Mouse (Mus musculus): ENCODE data around the gene Vps36. TPM values are rescaled to one million over a fixed set of nuclear protein-coding genes. Genes with fewer than 3 reads are reported as not detected.

The Vps36 gene
- polyA plus RNA-seq, 1 experiment from 2014 or later: 21.6 TPM

DNA sequence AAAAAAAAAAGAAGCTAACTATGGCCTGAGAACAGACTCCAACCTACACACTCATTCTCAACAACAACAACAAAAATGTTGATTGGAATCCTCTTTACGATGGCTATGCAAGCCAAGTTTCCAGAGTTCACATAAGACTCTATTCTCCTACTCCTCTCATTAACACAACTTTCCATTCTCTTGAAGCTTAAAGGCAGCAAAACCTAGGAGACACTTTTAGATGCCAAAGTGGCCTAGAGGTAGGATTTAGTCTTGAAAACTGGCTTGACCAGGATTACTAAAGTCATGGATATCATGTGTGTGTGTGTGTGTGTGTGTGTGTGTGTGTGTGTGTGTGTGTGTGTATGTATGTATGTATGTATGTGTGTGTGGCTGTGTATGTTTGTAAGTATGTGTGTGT, 72.6 kb downstream of the Vps36 start:
- no peaks in the 10 kb centered on the region for H3K36me3 ChIP-seq (ENCODE audit: control insufficient read depth, insufficient read depth)
- no peaks in the 10 kb centered on the region for H3K27me3 ChIP-seq (ENCODE audit: control insufficient read depth, insufficient read depth, low read length)
- H3K4me2 ChIP-seq (ENCODE audit: low read depth, low read length): no peak overlapping the region
- H3K27ac ChIP-seq (ENCODE audit: low read length): no peak overlapping the region
- no peaks in the 10 kb centered on the region; the same call in 1 of the 2 replicates for H3K9me3 ChIP-seq (replicated peaks; ENCODE audit: control insufficient read depth, low read length)
- no peak overlapping the region for H3K9ac ChIP-seq (ENCODE audit: low read length)
- ATAC-seq (replicated peaks; ENCODE audit: extremely low read depth, insufficient read depth, low FRiP score): no peak
- H3K4me3 ChIP-seq (ENCODE audit: low read length): no peak overlapping the region
- H3K4me1 ChIP-seq (ENCODE audit: control insufficient read depth, insufficient read depth, low read length): peaks cover 5% of the 10 kb centered on the region
- WGBS: 91% methylated on average over 1 of the region's 1 CpGs

DNA sequence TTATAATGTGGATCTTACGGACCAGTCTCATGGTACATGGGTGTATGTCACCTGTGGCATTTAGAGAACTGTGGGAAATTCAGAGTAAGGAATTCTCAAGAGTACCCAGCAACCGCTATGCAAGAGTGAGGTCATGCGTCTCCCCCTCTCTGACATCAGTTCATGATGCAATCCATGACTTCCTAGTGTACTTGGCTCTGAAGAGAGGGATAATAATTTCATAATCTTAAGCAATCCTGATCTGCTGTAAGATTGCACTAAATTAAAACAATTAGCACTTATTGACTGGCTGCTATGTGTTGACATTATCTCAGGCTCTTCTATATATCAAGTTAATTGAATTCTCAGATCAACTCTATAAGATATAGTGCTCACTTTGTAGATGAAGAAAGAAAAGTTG, 74.2 kb downstream of the Vps36 start:
- Histone ChIP-seq H3K36me3 (ENCODE audit: control insufficient read depth, insufficient read depth) (no peaks in the 10 kb centered on the region), H3K27ac (ENCODE audit: low read length) (no peak overlapping the region), H3K9ac (ENCODE audit: low read length) (no peak overlapping the region), H3K4me3 (ENCODE audit: low read length) (no peak overlapping the region), H3K9me3 (replicated peaks; ENCODE audit: control insufficient read depth, low read length) (no peaks in the 10 kb centered on the region; the same call in 1 of the 2 replicates), H3K27me3 (ENCODE audit: control insufficient read depth, insufficient read depth, low read length) (no peaks in the 10 kb centered on the region), H3K4me1 (ENCODE audit: control insufficient read depth, insufficient read depth, low read length) (no peaks in the 10 kb centered on the region), H3K4me2 (ENCODE audit: low read depth, low read length) (no peak overlapping the region)
- no peak for ATAC-seq (replicated peaks; ENCODE audit: extremely low read depth, insufficient read depth, low FRiP score)
- WGBS: 87% methylated on average over 3 of the region's 3 CpGs

Other genes with a start within 250 kb of the Vps36 start
- gene Defb13, start 246.0 kb upstream of the Vps36 start, polyA plus RNA-seq (2015; fragmentation: Nextera tagmentation; extraction: Ambion mirVana): not detected in 2 replicates
- gene Fam90a1a, start 234.1 kb upstream of the Vps36 start, polyA plus RNA-seq (2015; fragmentation: Nextera tagmentation; extraction: Ambion mirVana): not detected in 2 replicates
- gene Ccdc70, start 223.0 kb upstream of the Vps36 start, polyA plus RNA-seq (2015; fragmentation: Nextera tagmentation; extraction: Ambion mirVana): not detected in 2 replicates
- gene Atp7b, start 132.5 kb upstream of the Vps36 start, polyA plus RNA-seq (2015; fragmentation: Nextera tagmentation; extraction: Ambion mirVana): 1.1 and 1.3 TPM in 2 replicates
- 14.7 and 16.0 TPM in 2 replicates for gene Alg11, start 132.1 kb upstream of the Vps36 start, polyA plus RNA-seq (2015; fragmentation: Nextera tagmentation; extraction: Ambion mirVana)
- 0.38 and 0.51 TPM in 2 replicates for gene Nek5, start 67.8 kb upstream of the Vps36 start, polyA plus RNA-seq (2015; fragmentation: Nextera tagmentation; extraction: Ambion mirVana)
- 4.9 and 5.3 TPM in 2 replicates for gene Nek3, start 26.4 kb upstream of the Vps36 start, polyA plus RNA-seq (2015; fragmentation: Nextera tagmentation; extraction: Ambion mirVana)
- 29.1 and 37.4 TPM in 2 replicates for gene Ckap2, start 7.0 kb upstream of the Vps36 start, polyA plus RNA-seq (2015; fragmentation: Nextera tagmentation; extraction: Ambion mirVana)
- 13.2 and 16.1 TPM in 2 replicates for gene Thsd1, start 34.5 kb downstream of the Vps36 start, polyA plus RNA-seq (2015; fragmentation: Nextera tagmentation; extraction: Ambion mirVana)
- gene Tpte, start 90.6 kb downstream of the Vps36 start, polyA plus RNA-seq (2015; fragmentation: Nextera tagmentation; extraction: Ambion mirVana): not detected in 2 replicates
- 12.0 and 13.2 TPM in 2 replicates for gene Slc25a15, start 205.8 kb downstream of the Vps36 start, polyA plus RNA-seq (2015; fragmentation: Nextera tagmentation; extraction: Ambion mirVana)
- 49.7 and 55.2 TPM in 2 replicates for gene Mrps31, start 218.6 kb downstream of the Vps36 start, polyA plus RNA-seq (2015; fragmentation: Nextera tagmentation; extraction: Ambion mirVana)